Mouse (Mus musculus) neural tube, embryonic 15.5 days (tissue): Measurements from ENCODE around the gene Gclm. TPM values are rescaled to one million over a fixed set of nuclear protein-coding genes. Genes with fewer than 3 reads are reported as not detected.

Source experiments
- ATAC-seq: fragments of 200-750 bp; cut with Nextera tagmentation; 2 replicates; pipeline ENCODE4 v1.8.0; 2017; ENCODE audit warnings: mild to moderate bottlenecking, moderate TSS enrichment, moderate library complexity; ENCODE audit not compliant: low FRiP score
- H3K27ac ChIP-seq: fragments of 300-500 bp; sonication (generic); replicated peaks from 2 replicates; pipeline ENCODE4 v1.5.1; 2015; ENCODE audit warnings: mild to moderate bottlenecking, inconsistent platforms
- H3K27me3 ChIP-seq: fragments of 300-500 bp; sonication (generic); replicated peaks from 2 replicates; pipeline ENCODE4 v1.6.1; 2015; ENCODE audit warnings: inconsistent platforms
- H3K36me3 ChIP-seq: fragments of 300-500 bp; sonication (generic); 2 replicates; pipeline ENCODE4 v1.6.1; 2015; ENCODE audit warnings: inconsistent platforms
- H3K4me1 ChIP-seq: fragments of 300-500 bp; sonication (generic); 2 replicates; pipeline ENCODE4 v1.6.1; 2015; ENCODE audit warnings: inconsistent platforms
- H3K4me2 ChIP-seq: fragments of 300-500 bp; sonication (generic); 2 replicates; pipeline ENCODE4 v1.6.1; 2015; ENCODE audit warnings: inconsistent platforms, mild to moderate bottlenecking, moderate library complexity
- H3K4me3 ChIP-seq: fragments of 300-500 bp; sonication (generic); replicated peaks from 2 replicates; pipeline ENCODE4 v1.5.1; 2015; ENCODE audit warnings: mild to moderate bottlenecking, inconsistent platforms
- H3K9ac ChIP-seq: fragments of 300-500 bp; sonication (generic); replicated peaks from 2 replicates; pipeline ENCODE4 v1.6.1; 2015; ENCODE audit warnings: mild to moderate bottlenecking, inconsistent platforms
- H3K9me3 ChIP-seq: fragments of 300-500 bp; sonication (generic); replicated peaks from 2 replicates; pipeline ENCODE4 v1.6.1; 2016; ENCODE audit warnings: inconsistent platforms
- WGBS: fragments of 180-500 bp; shearing (Covaris S2); methylation state at CpG from one replicate; pipeline ENCODE4 v1.1.7; 2015; ENCODE audit warnings: mixed read lengths; 5-methylcytosine and 5-hydroxymethylcytosine counted together
- polyA plus RNA-seq: library from polyadenylated mRNA; unstranded; fragments of >200 nt; fragmentation: Nextera tagmentation; extraction: Ambion mirVana; gene quantifications from 2 replicates; pipeline ENCODE4 v1.2.1, GENCODE M21; 2015

The Gclm gene
- polyA plus RNA-seq, 1 experiment from 2014 or later = 50.0 TPM

DNA sequence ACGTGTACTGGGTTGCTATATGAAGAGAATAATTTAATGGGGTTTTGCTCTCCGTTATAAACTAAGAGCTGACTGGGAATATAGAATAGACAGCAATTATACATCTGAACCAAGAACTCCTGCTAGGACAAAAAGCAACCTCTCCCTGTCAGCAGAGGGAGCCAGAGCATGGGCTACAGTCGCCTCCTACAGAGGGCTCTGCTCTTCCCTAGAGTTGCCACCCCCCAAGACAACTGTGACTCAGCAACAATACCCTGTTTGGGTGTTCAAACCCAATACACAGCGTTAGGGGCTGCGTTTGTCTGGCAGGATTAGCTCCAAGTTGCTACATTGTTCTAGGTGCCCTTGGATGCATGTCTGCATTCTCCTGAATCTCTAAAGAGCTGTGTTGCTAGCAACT, 50.2 kb downstream of the Gclm start:
- no peaks in the 10 kb centered on the region for H3K27me3 ChIP-seq
- no peaks in the 10 kb centered on the region for H3K9me3 ChIP-seq
- no peak overlapping the region for H3K4me3 ChIP-seq
- no peak for ATAC-seq
- H3K4me1 ChIP-seq = peaks cover 44% of the 10 kb centered on the region
- 14% methylated on average over 5 of the region's 5 CpGs for WGBS
- H3K36me3 ChIP-seq = no peaks in the 10 kb centered on the region
- no peak overlapping the region for H3K9ac ChIP-seq
- H3K4me2 ChIP-seq = no peak overlapping the region
- peak overlapping the region; percentile 100 for H3K27ac ChIP-seq

DNA sequence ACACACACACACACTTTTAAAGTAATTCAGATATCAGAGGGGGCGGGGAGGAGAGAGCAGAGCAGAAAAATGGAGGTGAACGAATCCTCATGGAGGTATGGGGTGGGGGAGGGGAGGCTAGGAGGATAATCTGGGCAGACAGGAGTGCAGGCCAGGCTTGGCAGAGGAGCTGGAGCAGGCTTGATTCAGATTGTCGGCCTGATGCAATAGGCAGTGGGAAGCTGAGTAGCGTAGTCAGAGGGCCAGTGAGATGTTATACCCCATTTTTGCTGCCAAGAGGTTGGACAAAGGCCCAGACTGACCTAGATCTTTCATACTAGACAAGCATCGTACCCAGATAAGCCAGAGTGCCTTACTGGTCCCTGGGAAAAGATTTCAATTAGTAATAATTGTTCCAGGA, 51.6 kb downstream of the Gclm start:
- no peaks in the 10 kb centered on the region for H3K36me3 ChIP-seq
- no peaks in the 10 kb centered on the region for H3K27me3 ChIP-seq
- H3K9ac ChIP-seq = no peak overlapping the region
- H3K4me3 ChIP-seq = no peak overlapping the region
- H3K9me3 ChIP-seq = no peaks in the 10 kb centered on the region
- H3K4me2 ChIP-seq = no peak overlapping the region
- WGBS = 48% methylated on average over 5 of the region's 5 CpGs
- ATAC-seq = no peak
- peaks cover 40% of the 10 kb centered on the region for H3K4me1 ChIP-seq
- peak overlapping the region; percentile 29 for H3K27ac ChIP-seq

DNA sequence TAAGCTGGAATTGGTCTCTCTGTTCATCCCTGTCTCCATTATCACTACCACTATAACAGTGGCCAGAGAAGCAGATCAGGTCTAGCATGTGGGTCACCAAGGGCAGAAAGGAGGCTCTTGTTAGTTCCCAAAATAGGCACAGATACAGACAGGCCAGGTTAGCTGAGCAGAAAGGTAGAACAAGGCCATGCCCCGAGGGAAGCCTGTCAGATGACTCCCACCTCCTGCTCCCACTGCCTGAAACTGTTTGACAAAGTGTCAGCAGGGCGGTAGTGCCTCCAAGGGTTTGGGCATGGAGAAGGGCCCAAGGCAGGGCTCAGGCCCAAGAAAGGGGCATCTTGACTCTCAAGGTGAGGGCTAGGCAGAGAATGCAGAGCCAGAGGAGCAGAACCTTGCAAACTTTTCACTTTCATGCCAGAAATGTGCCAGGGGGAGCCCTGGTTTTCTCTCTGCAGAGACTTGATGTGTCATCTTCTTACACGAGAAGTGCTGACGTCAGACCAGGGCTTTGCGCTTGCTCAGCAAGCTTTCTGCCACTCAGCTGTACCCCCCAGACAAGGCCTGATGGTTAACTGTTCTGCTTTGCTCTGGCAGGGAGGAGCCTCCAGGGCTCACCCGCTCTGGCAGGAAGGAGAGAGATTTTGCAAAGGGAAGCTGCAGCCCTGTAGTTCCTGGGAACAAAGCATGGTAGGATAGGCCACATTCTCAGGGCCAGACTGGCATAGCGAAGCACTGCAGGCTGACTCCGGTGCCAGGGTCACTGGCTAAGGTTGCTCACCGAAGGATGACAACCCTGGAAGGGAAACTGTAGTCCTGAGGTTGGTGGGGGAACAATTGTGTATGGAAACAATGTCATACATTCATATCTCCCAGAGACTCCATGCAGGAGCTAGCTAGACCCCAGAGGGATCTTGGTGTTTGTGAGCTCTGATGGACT, 55.9 kb downstream of the Gclm start:
- Histone ChIP-seq H3K9ac (no peak overlapping the region), H3K27me3 (no peaks in the 10 kb centered on the region), H3K4me2 (no peak overlapping the region), H3K27ac (peak overlapping the region; percentile 38; the same call in 1 of the 2 replicates), H3K4me1 (peaks cover 18% of the 10 kb centered on the region), H3K36me3 (no peaks in the 10 kb centered on the region), H3K9me3 (no peaks in the 10 kb centered on the region), H3K4me3 (no peak overlapping the region)
- ATAC-seq = peak; percentile 36; the same call in 1 of the 2 replicates
- 61% methylated on average over 9 of the region's 9 CpGs for whole genome bisulfite sequencing

DNA sequence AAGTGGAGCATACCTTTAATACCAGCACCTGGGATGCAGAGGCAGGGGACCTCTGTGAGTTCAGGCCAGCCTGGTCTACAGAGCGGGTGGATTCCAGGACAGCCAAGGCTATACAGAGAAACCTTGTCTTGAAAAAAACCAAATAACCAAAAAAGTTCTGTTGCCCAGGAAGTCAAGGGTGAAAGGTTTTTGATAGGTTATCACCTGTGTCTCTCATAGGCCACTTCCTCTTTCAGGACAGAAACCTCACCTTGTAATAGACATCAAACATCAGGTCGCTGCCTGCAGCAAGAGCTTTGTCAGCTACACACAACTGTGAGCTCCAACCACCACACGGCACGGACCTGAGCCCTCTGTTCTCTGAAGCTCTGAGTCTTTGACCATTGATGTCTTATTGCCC, 59.2 kb downstream of the Gclm start:
- H3K4me3 ChIP-seq = no peak overlapping the region
- H3K4me2 ChIP-seq = no peak overlapping the region
- H3K27ac ChIP-seq = no peak overlapping the region
- no peaks in the 10 kb centered on the region for H3K27me3 ChIP-seq
- H3K4me1 ChIP-seq = peaks cover 12% of the 10 kb centered on the region
- 88% methylated on average over 4 of the region's 4 CpGs for WGBS
- no peak for ATAC-seq
- no peaks in the 10 kb centered on the region for H3K36me3 ChIP-seq
- H3K9ac ChIP-seq = no peak overlapping the region
- no peaks in the 10 kb centered on the region for H3K9me3 ChIP-seq

DNA sequence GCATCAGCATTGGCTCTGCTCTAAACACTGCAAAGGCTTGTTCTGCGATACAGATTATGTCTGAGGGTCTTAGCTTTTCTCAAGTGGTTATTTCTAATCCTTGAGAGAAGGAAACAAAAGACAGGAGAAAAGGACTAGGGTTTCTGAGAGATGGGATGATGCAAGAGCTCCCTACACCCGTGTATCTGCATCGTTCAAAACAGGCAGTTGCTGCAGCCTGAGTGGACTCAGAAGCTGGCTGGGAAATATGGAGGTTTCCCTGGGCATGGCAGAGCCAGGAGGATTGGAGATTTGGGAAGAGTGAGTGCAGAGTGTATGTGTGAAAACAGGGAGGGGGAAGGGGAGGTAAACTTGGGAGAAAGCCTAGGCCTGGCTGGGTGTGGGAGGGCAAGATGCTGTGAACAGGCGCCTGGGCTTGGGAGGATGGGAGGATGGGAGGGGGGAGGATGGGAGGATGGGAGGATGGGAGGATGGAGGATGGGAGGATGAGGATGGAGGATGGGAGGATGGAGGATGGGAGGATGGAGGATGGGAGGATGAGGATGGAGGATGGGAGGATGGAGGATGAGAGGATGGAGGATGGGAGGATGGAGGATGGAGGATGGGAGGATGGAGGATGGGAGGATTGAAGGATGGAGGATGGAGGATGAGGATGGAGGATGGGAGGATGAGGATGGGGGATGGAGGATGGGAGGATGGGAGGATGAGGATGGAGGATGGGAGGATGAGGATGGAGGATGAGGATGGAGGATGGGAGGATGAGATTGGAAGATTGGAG, 62.7 kb downstream of the Gclm start:
- H3K4me1 ChIP-seq = no peaks in the 10 kb centered on the region
- no peaks in the 10 kb centered on the region for H3K9me3 ChIP-seq
- H3K4me3 ChIP-seq = no peak overlapping the region
- no peak overlapping the region for H3K27ac ChIP-seq
- no peaks in the 10 kb centered on the region for H3K27me3 ChIP-seq
- no peaks in the 10 kb centered on the region for H3K36me3 ChIP-seq
- 76% methylated on average over 4 of the region's 4 CpGs for WGBS
- no peak for ATAC-seq
- H3K4me2 ChIP-seq = no peak overlapping the region
- H3K9ac ChIP-seq = no peak overlapping the region

DNA sequence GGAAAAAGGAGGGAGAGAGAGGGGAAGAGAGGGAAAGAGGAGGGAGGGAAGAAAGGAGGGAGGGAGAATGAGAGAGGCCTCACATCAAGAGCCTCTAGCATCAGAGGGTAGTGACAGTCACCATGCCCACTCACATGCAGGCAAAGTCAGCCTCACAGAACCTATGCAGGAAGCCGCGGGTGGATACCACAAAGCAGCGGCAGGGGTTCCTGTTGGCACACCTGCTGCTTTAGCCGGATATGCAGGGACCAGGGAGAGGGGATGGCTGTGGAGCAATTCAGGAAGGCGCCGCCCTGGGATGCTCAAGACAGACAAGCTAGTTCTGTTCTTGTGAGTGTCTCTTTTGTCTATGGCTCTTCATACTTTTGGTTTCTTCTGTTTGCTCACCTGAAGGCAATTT, 63.6 kb downstream of the Gclm start:
- no peak overlapping the region for H3K4me3 ChIP-seq
- no peaks in the 10 kb centered on the region for H3K36me3 ChIP-seq
- no peaks in the 10 kb centered on the region for H3K4me1 ChIP-seq
- 38% methylated on average over 6 of the region's 6 CpGs for WGBS
- H3K27ac ChIP-seq = no peak overlapping the region
- H3K4me2 ChIP-seq = no peak overlapping the region
- no peak for ATAC-seq
- H3K9me3 ChIP-seq = no peaks in the 10 kb centered on the region
- no peaks in the 10 kb centered on the region for H3K27me3 ChIP-seq
- no peak overlapping the region for H3K9ac ChIP-seq

DNA sequence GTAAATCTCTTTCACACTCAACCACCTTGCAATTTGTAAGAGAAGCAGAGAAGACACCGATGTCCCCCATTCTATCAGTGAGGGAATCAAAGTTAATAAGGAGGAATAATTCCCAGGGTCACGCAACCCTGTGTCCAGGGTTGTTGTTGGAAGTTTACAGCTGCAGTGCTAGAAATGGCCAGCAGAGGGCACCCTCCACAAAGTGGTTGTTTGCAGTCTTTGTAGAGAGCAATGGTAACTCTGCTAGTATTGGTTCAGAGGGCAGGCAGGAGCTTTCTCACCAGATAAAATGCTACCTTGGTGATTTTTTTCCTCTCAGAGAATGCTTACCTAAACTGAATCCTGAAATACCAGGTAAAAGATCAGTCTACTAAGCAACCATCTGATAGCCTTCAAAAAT, 66.7 kb downstream of the Gclm start:
- 0 out of 2 replicates have a peak, but pooled peaks have one; percentile 42 for ATAC-seq
- Histone ChIP-seq H3K9me3 (no peaks in the 10 kb centered on the region), H3K36me3 (no peaks in the 10 kb centered on the region), H3K4me3 (no peak overlapping the region), H3K9ac (no peak overlapping the region), H3K27ac (no peak overlapping the region), H3K4me1 (peaks cover 3% of the 10 kb centered on the region; the same call in 1 of the 2 replicates), H3K27me3 (no peaks in the 10 kb centered on the region), H3K4me2 (no peak overlapping the region)
- 18% methylated on average over 2 of the region's 2 CpGs for WGBS

DNA sequence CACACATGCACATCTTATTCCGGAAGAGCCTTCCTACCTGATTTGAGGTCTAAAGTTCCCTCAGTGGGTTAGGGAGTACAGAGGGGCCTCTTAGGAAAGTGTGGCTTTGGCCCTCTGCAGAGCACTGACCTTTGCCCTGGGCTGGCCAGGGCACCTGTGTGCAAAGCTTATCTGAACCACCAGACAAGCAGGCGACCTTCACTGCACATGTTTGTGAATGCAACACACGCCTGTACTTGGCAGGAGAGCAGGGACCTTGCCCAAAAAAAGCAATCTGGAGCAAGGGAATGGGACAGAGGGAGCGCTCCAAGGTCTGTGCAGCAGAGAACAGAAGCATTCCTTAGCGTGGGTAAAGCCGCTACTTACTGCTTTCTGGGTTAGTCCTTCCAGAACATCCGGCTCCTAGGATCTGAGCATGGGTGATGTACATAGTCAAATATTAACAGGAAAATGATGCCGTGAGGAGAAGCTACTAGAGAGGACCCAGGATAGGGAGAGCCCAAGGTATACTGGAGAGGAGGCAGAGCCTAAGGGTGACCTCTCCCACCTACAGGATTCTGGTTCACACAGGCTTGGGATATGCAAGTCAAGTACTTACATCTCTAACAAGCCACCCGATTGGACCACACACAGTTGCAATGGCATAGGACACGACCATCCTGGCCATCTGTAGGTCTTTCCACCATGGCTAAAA, 67.7 kb downstream of the Gclm start:
- Histone ChIP-seq H3K9me3 (no peaks in the 10 kb centered on the region), H3K4me3 (no peak overlapping the region), H3K36me3 (no peaks in the 10 kb centered on the region), H3K4me2 (no peak overlapping the region), H3K9ac (no peak overlapping the region), H3K27ac (no peak overlapping the region), H3K27me3 (no peaks in the 10 kb centered on the region), H3K4me1 (peaks cover 5% of the 10 kb centered on the region; the same call in 1 of the 2 replicates)
- no peak for ATAC-seq
- WGBS = 79% methylated on average over 10 of the region's 10 CpGs

DNA sequence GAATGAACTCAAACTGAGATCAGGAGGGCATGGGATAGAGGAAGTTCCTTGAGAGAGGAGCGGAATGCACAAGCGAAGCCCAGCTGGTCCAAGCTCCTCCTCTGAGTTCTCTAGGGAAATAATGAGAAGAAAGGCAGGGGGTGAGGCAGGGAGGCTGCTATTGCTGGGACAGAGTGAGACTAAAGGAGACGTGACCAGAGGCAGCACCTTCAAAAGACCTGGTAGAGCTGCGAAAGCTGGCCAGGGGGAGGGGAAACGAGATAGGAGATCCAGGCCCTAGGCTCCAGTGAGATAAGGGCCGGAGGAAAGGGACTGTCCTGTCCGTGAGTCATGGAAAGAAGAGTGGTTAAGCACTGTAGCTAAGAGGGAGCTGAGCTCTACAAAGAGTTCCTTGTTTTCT, 68.6 kb downstream of the Gclm start:
- no peak for ATAC-seq
- Histone ChIP-seq H3K27ac (no peak overlapping the region), H3K4me2 (no peak overlapping the region), H3K4me1 (peaks cover 5% of the 10 kb centered on the region; the same call in 1 of the 2 replicates), H3K9me3 (no peaks in the 10 kb centered on the region), H3K4me3 (no peak overlapping the region), H3K27me3 (no peaks in the 10 kb centered on the region), H3K9ac (no peak overlapping the region), H3K36me3 (no peaks in the 10 kb centered on the region)
- 59% methylated on average over 7 of the region's 7 CpGs for WGBS

DNA sequence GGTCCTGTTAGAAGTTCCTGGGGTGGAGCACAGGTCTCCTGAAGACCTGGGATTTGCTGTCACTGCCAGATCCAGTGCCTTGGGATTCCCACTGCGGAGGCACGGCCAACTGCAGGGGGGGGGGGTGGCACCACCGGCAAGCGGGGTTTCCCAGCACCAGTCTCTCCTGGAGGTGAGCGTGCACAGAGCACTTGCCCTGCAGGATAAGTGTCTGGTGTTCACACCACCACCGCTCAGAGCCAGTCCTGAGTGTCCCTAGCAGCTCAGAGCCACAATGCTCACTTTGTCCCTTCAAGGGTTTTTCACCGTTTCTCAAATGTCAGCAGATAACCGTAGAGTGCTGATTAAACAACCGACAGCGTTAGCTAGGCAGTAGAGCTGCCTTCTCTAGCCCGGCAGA, 71.3 kb downstream of the Gclm start:
- 21% methylated on average over 11 of the region's 11 CpGs for WGBS
- Histone ChIP-seq H3K9ac (no peak overlapping the region), H3K27me3 (no peaks in the 10 kb centered on the region), H3K4me1 (peaks cover 5% of the 10 kb centered on the region; the same call in 1 of the 2 replicates), H3K4me3 (no peak overlapping the region), H3K36me3 (no peaks in the 10 kb centered on the region), H3K9me3 (no peaks in the 10 kb centered on the region), H3K27ac (no peak overlapping the region), H3K4me2 (peak overlapping the region; percentile 26; the same call in 1 of the 2 replicates)
- ATAC-seq = no peak

DNA sequence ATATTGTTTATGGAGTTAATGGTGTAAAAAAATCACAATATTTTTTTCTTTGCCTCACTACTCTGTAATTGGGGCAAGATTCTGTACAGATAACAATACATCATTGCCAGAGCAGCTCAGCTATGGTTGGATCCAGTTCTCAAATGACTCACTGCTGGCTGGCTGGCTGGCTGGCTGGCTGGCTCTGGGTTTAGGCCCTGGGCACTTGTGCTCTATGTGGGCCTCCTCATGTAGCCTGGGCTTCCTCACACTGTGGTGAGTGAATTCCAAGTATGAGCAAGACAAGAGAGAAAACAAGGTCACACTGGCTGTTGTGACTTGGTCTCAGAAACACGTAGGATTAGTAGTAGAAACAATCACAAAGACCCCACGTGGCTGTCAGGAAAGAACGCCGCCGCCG, 72.0 kb downstream of the Gclm start:
- no peak for ATAC-seq
- 89% methylated on average over 6 of the region's 6 CpGs for WGBS
- peaks cover 6% of the 10 kb centered on the region for H3K4me1 ChIP-seq
- no peak overlapping the region for H3K9ac ChIP-seq
- no peaks in the 10 kb centered on the region for H3K27me3 ChIP-seq
- no peak overlapping the region for H3K4me2 ChIP-seq
- no peaks in the 10 kb centered on the region for H3K9me3 ChIP-seq
- no peak overlapping the region for H3K27ac ChIP-seq
- H3K36me3 ChIP-seq = no peaks in the 10 kb centered on the region
- no peak overlapping the region for H3K4me3 ChIP-seq
